Mouse (Mus musculus) urinary bladder, postnatal 10 days (tissue): ENCODE results near the gene Mysm1.

Experiments used
- DNase-seq: peaks from one replicate; pipeline ENCODE4 v3.0.0; 2022; ENCODE audit warnings: low spot score

Mysm1 gene

GRCm38 (mm10) chr4:94941221-94941855 is 37.6 kb downstream of the Mysm1 start:
- DNase-seq: no peak

DNA sequence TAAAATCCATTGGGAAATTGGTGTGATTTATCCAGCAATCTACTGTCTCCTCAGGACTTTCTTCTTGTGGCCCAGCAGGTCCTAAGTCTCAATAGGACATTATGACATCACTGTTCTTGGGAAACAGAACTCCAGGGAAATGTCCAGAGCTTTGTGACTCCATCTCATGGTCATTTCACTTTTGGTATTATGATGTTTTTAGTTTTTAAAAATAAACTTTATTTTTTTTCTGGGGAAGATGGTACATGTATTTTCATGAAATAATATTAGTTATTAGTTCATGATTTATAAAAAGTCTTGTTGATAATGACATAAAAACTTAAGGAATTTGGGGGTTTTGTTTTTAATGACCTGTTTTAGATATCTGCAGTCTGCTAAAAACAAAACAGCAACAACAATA is 50.2 kb downstream of the Mysm1 start, which contains the start of gene Eqtn:
TSS of gene Eqtn (minus strand) at position 101 of the 400 bp plus-strand sequence.
- no peak for DNase-seq

- no peak for DNase-seq
Observed at GRCm38 (mm10) chr4:94901780-94902179, 77.1 kb downstream of the Mysm1 start.

GRCm38 (mm10) chr4:94900744-94901143 is 78.2 kb downstream of the Mysm1 start:
- no peak for DNase-seq
